Mouse (Mus musculus) c-Kit-negative CD71-positive TER-119-positive erythroid progenitor cells, embryonic 14.5 days (primary cell): ENCODE measurements around the gene Toporsl.

Experiments used
- DNase-seq: peaks from one replicate; pipeline ENCODE4 v3.0.0-alpha.2; 2013; ENCODE audit warnings: low read depth, low spot score

Toporsl gene

DNA sequence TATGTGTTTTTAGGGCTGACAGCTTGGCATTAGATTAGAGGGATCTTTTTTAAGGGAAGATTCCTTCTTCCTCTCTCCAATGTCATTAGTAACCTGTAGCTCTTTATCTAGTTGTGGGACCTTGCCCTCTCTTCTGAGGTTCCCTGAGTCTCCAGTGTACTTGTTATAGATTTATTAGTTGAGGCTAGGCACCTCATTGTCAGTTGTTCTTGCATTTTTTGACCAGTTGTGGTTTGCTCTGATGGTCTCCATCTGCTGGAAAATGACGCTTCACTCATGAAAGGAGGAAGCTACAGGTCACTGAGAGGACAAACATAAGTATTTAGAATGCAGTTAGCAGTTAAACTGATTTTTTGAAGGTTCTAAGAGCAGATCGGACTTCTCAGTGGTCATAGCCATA, at the start of gene Toporsl:
TSS of gene Toporsl (plus strand) at position 348 of the 400 bp plus-strand sequence.
- DNase-seq: no peak

GRCm38 (mm10) chr4:52557672-52558071, 38.4 kb upstream of the Toporsl start:
- no peak for DNase-seq

GRCm38 (mm10) chr4:52558080-52558479, 38.0 kb upstream of the Toporsl start:
- DNase-seq: no peak

DNA sequence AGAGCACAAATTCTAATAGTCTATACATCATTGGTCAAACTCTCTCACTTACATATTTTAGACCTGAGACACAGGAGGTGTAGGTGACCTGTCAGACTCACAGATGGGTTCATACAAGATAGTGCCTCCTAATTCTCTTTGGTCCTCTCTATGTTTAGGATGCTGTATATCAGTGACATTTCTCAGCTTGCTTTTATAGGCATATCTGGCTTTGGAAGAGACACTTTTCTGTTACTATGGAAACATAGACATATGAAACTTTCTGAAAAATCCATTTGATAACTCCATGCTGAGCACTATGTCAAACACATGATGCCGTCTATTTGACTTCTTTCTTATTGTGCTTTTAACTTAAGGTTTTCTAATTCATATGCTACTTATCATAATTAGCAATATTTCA, 32.2 kb upstream of the Toporsl start:
- DNase-seq: no peak

DNA sequence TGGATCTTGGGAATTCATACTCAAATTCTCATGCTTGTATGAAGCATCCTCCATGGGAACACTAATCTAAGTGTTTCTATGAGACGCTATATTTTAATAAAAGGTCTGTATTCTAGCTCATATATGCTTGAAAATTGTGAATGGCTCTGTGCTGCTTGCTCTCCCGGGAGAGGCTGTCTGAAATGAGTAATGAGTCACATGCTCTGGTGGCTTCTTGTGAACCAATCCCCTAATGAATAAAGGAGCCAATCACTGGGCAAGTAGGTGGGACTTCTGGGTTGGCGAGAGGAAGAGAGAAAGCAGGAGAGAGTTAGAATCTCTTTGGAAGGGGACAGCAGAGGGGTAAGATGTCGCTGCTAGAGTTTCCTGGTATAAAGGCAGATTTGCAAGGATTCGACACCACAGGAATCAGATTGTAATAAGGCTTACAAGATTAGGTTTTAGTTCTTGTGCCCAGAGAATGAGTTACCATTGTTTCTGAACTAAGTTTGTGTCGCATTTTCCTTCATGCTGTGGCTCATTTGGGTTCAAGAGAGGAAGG, 9.8 kb upstream of the Toporsl start:
- DNase-seq: no peak

- no peak for DNase-seq
Measured at GRCm38 (mm10) chr4:52593821-52594356, 2.2 kb upstream of the Toporsl start.

DNA sequence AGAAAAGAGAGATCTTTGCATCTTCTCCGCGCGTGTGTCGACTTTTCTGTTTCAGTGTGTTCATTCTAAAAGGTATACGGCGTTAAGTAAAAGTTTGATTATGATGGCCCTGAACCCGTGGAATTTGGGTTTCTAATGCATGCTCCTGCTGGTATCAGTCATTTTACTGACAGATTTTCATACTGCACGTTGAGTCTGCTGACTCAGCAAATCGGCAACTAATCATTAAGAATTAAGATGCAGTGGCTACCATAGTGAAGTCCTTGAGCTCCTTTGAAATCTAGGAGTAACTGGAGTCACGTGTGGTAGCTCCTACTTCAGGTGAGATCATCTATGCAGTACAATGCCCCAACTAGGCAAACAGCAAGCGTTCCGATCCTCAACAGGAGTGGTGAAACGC, 1.4 kb upstream of the Toporsl start:
- DNase-seq: no peak

DNA sequence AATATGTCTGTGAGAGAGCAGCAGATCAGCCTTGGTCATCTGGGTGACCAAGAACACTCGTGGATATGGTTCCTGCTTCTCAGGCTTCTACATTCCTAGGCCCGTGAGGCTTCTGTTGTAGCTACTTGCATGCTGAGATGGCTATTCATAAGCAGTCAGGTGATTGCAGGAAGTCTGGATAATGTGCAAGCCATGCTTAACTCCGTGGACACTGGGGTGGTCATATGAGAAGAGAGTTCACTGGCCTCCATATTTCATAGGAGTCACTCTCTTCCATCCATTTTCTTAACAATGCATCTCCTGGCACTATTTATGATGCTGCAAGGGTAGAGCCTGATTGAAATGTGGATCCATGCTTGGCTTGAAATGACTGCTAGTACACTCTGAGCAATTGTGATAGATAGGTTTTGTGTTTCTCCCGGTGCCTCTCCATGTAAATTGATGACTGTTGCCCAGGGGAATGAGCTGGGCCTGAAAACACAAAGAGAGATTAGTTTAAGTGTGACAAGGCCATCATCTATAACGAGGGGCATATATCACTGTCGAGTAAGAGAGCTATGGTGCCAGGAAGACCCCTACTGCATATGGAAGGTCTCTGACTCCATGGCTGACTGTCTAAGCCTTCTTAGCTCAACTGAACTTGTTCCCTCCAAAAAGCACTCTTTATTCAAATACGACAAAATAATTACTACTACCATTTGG, 2.3 kb downstream of the Toporsl start:
- DNase-seq: no peak

DNA sequence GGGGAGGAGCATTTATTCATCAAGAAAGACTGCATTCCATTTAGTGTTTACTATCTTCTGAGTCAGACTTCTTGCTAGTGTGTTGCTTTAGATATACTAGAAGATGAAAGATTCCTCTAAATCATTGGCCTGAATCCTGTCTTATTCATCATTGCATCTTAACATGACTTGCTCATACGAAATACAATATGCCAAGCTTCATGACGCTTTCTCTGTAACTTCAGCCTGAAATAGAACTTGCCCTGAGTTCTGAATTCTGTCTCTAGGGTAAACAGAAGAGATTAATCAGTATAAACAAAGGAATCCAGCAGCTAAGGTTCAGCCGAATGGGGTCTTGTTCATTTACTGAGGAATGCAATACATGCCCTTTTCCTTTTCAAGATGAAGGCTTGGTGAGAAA, 10.8 kb downstream of the Toporsl start:
- no peak for DNase-seq

DNA sequence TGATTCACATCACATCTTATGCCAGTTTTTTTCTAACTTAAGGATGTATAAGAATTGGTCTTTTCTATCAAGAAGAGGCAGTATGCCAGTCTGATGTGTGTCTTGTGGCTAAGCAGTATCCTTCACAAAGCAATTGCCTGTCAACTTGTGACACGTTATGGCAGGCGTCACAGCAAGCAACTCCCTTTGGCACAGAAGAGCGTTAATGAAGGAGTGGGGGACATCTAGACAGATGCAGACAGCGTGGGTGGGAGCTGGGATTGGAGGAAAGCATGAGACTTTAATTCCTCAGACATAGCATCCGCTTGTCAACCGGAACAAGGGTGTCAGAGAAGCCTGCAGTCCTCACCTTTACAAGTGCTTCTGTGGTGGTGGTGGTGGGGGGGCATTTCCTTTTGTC, 38.9 kb downstream of the Toporsl start:
- no peak for DNase-seq

- no peak for DNase-seq
Measured at GRCm38 (mm10) chr4:52647791-52648190, 51.7 kb downstream of the Toporsl start.

GRCm38 (mm10) chr4:52659701-52660100, 63.6 kb downstream of the Toporsl start:
- no peak for DNase-seq

- DNase-seq: no peak
Measured at GRCm38 (mm10) chr4:52660701-52661117, 64.6 kb downstream of the Toporsl start.

GRCm38 (mm10) chr4:52661311-52661710, 65.2 kb downstream of the Toporsl start:
- no peak for DNase-seq
